1 mouse cellular context compared by ENCODE assay signal in the genomic region with DNA sequence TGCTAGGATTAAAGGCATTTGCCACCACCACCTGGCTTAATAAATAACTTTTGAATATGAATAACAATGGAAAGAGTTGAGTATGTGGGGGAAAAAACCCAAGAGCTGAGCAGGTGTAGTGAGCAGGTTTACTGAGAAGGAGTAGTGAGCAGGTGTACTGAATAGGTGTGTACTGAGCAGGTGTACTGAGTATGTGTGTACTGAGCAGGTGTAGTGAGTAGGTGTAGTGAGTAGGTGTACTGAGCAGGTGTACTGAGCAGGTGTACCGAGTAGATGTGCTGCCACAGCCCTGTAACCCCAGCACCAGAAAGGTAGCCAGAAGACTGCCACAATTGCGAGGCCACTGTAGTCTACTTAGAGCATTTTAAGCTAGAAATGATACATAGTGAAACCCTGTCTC.
TF ChIP-seq lines count a peak whose summit lies in the region.

No protein-coding gene starts in this region.

TF ChIP-seq in MEL, 35 proteins besides CTCF, POLR2A, EP300 and RAD21:
- TF ChIP-seq ETS1 (IDR thresholded peaks at IDR 0.05; ENCODE audit: low read depth, low read length) (no peak), ZMIZ1 (IDR thresholded peaks at IDR 0.05; ENCODE audit: low read depth, low read length) (no peak), MAX (IDR thresholded peaks at IDR 0.05; ENCODE audit: low read length) (no peak), POLR2AphosphoS2 (IDR thresholded peaks at IDR 0.05; ENCODE audit: low read length) (no peak), JUND (IDR thresholded peaks at IDR 0.05; ENCODE audit: low read depth, low read length) (no peak), CHD2 (IDR thresholded peaks at IDR 0.05; ENCODE audit: low read length) (no peak), GABPA (IDR thresholded peaks at IDR 0.05; ENCODE audit: low read depth, low read length) (no peak), ZC3H11A (IDR thresholded peaks at IDR 0.05; ENCODE audit: low read depth, low read length) (no peak), NRF1 (IDR thresholded peaks at IDR 0.05; ENCODE audit: insufficient read depth, low read depth, low read length, poor library complexity, severe bottlenecking) (no peak), MYC (IDR thresholded peaks at IDR 0.05; ENCODE audit: low read depth, low read length) (no peak), HCFC1 (IDR thresholded peaks at IDR 0.05; ENCODE audit: low read depth, low read length) (no peak), UBTF (IDR thresholded peaks at IDR 0.05; ENCODE audit: borderline replicate concordance, insufficient read depth, low read depth, low read length) (no peak), TCF12 (IDR thresholded peaks at IDR 0.05; ENCODE audit: low read depth, low read length) (no peak), MAZ (IDR thresholded peaks at IDR 0.05; ENCODE audit: low read depth, low read length) (no peak), TAL1 (IDR thresholded peaks at IDR 0.05; ENCODE audit: low read length) (no peak), MAFK (IDR thresholded peaks at IDR 0.05; ENCODE audit: borderline replicate concordance, low read depth, low read length) (no peak), CHD1 (IDR thresholded peaks at IDR 0.05; ENCODE audit: low read depth, low read length) (no peak), SMC3 (IDR thresholded peaks at IDR 0.05; ENCODE audit: low read depth, low read length) (no peak)
